In the genomic region with DNA sequence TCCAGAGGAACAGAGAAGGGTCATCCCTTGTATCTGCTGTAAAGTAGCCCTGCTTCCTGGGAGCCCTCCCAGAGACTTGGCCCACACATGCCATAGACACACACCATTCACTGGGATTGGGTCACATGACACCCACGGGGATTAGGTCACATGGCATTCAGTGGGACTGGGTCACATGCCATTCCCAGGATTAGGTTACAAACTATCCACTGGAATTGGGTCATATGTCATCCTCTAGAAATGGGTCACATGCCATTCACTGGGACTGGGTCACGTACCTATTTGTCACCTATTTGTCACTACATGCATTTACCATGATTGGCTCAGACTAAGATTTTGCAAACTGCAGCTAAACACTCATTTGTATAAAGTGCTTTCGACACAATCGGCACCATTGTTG, we compare ENCODE assay signal across 19 mouse cellular contexts.
DNase-seq lines count a peak whose midpoint lies in the region; ATAC-seq and TF ChIP-seq lines count a peak whose summit lies in the region.
"Had no signal": no experiment of that assay in that cellular context is flagged by ENCODE, and none has a peak within 500 bp of the region (broad histone marks: within the 10 kb centered on the region; RNA-seq: fewer than 3 reads in every experiment).

No protein-coding gene starts in this region.

- no peaks in the 10 kb centered on the region for H3K36me3 ChIP-seq in heart, embryonic 10.5 days
- no peaks in the 10 kb centered on the region for H3K36me3 ChIP-seq in liver, postnatal 0 days (replicated peaks; ENCODE audit: insufficient read depth, low read length)
- no peaks in the 10 kb centered on the region for H3K36me3 ChIP-seq in liver, embryonic 12.5 days
- H3K36me3 ChIP-seq in C2C12 (ENCODE audit: control insufficient read depth, insufficient read depth) (no peaks in the 10 kb centered on the region), myocyte (ENCODE audit: control insufficient read depth, insufficient read depth) (no peaks in the 10 kb centered on the region)
- H3K36me3 ChIP-seq: embryonic facial prominence, embryonic 12.5 days; forebrain, embryonic 12.5 days; G1E; heart, embryonic 12.5 days; hindbrain, embryonic 10.5 days had no signal

- H3K4me3 ChIP-seq in heart, embryonic 10.5 days = no peak overlapping the region
- H3K4me3 ChIP-seq in liver, postnatal 0 days (ENCODE audit: low read depth, low read length) = no peak overlapping the region
- no peak overlapping the region for H3K4me3 ChIP-seq in liver, embryonic 12.5 days
- H3K4me3 ChIP-seq in C2C12 (ENCODE audit: insufficient read depth, poor library complexity, severe bottlenecking) (no peak overlapping the region), myocyte (no peak overlapping the region)
- H3K4me3 ChIP-seq: embryonic facial prominence, embryonic 12.5 days; forebrain, embryonic 12.5 days; heart, adult 2 months; heart, embryonic 12.5 days; hindbrain, embryonic 10.5 days had no signal

- no peaks in the 10 kb centered on the region for H3K79me3 ChIP-seq in C2C12 (ENCODE audit: low read depth)

- H3K27ac ChIP-seq in heart, embryonic 10.5 days = no peak overlapping the region
- no peak overlapping the region for H3K27ac ChIP-seq in liver, postnatal 0 days (ENCODE audit: low read depth)
- no peak overlapping the region for H3K27ac ChIP-seq in liver, embryonic 12.5 days
- H3K27ac ChIP-seq: embryonic facial prominence, embryonic 12.5 days; forebrain, embryonic 12.5 days; heart, adult 2 months; hindbrain, embryonic 10.5 days had no signal

- 86% methylated on average over 4 of the region's 4 CpGs for WGBS in heart, embryonic 10.5 days
- WGBS in liver, postnatal 0 days (ENCODE audit: insufficient replicate concordance) = 80% methylated on average over 4 of the region's 4 CpGs
- whole genome bisulfite sequencing in liver, embryonic 12.5 days (ENCODE audit: insufficient replicate concordance) = 73% methylated on average over 4 of the region's 4 CpGs

- no peak for TF ChIP-seq CTCF in liver, postnatal 0 days (IDR thresholded peaks at IDR 0.05; ENCODE audit: low read depth)
- no peak for TF ChIP-seq CTCF in C2C12 (IDR thresholded peaks at IDR 0.05; ENCODE audit: control insufficient read depth, insufficient read depth, insufficient read length)

- no peak overlapping the region for H3ac ChIP-seq in C2C12 (ENCODE audit: control insufficient read depth, insufficient read length, low read depth)
- H3ac ChIP-seq in myocyte (ENCODE audit: control insufficient read depth, insufficient read length) = no peak overlapping the region

- TF ChIP-seq EP300 in liver, postnatal 0 days (IDR thresholded peaks at IDR 0.05; ENCODE audit: low read depth) = no peak

- H3K9ac ChIP-seq in liver, postnatal 0 days (replicated peaks) = no peak overlapping the region
- H3K9ac ChIP-seq in liver, embryonic 12.5 days = no peak overlapping the region
- H3K9ac ChIP-seq: embryonic facial prominence, embryonic 12.5 days; forebrain, embryonic 12.5 days; heart, embryonic 12.5 days had no signal

- H3K27me3 ChIP-seq in heart, embryonic 10.5 days (ENCODE audit: insufficient read depth, poor library complexity, severe bottlenecking) = no peaks in the 10 kb centered on the region
- no peaks in the 10 kb centered on the region for H3K27me3 ChIP-seq in liver, postnatal 0 days (ENCODE audit: insufficient read depth, low read length)
- peaks cover 5% of the 10 kb centered on the region; the same call in 1 of the 2 replicates for H3K27me3 ChIP-seq in liver, embryonic 12.5 days (replicated peaks)
- H3K27me3 ChIP-seq in C2C12 (ENCODE audit: control insufficient read depth, insufficient read depth, insufficient read length) (no peaks in the 10 kb centered on the region), myocyte (ENCODE audit: control insufficient read depth, insufficient read depth, insufficient read length) (no peaks in the 10 kb centered on the region)
- H3K27me3 ChIP-seq: embryonic facial prominence, embryonic 12.5 days; heart, embryonic 12.5 days had no signal

- no peak for TF ChIP-seq POLR2A in myocyte (IDR thresholded peaks at IDR 0.05; ENCODE audit: insufficient read length, low read depth)

- H3K4me1 ChIP-seq in heart, embryonic 10.5 days = no peaks in the 10 kb centered on the region
- no peaks in the 10 kb centered on the region; the same call in 1 of the 2 replicates for H3K4me1 ChIP-seq in liver, postnatal 0 days (ENCODE audit: insufficient read depth)
- H3K4me1 ChIP-seq in liver, embryonic 12.5 days = no peaks in the 10 kb centered on the region
- H3K4me1 ChIP-seq: embryonic facial prominence, embryonic 12.5 days; heart, embryonic 12.5 days had no signal

- H3K4me2 ChIP-seq in liver, postnatal 0 days (ENCODE audit: low read depth, low read length) = no peak overlapping the region
- no peak overlapping the region for H3K4me2 ChIP-seq in liver, embryonic 12.5 days
- H3K4me2 ChIP-seq in myocyte (ENCODE audit: low read depth) = no peak overlapping the region
- H3K4me2 ChIP-seq: embryonic facial prominence, embryonic 12.5 days; forebrain, embryonic 12.5 days; heart, embryonic 12.5 days had no signal

- peak; percentile 68; the same call in 1 of the 2 replicates for ATAC-seq in liver, postnatal 0 days
- ATAC-seq in liver, embryonic 12.5 days = no peak
- ATAC-seq: CD4-positive, CD25-positive, alpha-beta regulatory T cell, adult 4 months had no signal

- H3K9me3 ChIP-seq in heart, embryonic 10.5 days = no peaks in the 10 kb centered on the region
- H3K9me3 ChIP-seq in liver, postnatal 0 days (ENCODE audit: low read length) = no peaks in the 10 kb centered on the region
- no peaks in the 10 kb centered on the region for H3K9me3 ChIP-seq in liver, embryonic 12.5 days (replicated peaks)
- H3K9me3 ChIP-seq: embryonic facial prominence, embryonic 12.5 days; forebrain, embryonic 12.5 days; G1E; heart, embryonic 12.5 days; hindbrain, embryonic 10.5 days had no signal

- no peaks in the 10 kb centered on the region for H3K79me2 ChIP-seq in C2C12 (ENCODE audit: control insufficient read depth, insufficient read depth)
- H3K79me2 ChIP-seq in myocyte (ENCODE audit: control insufficient read depth, insufficient read depth) = no peaks in the 10 kb centered on the region

- DNase-seq in heart, adult 11 months = peak; percentile 73
- no peak for DNase-seq in heart, embryonic 10.5 days (ENCODE audit: low spot score)
- DNase-seq in liver, postnatal 0 days = no peak
- DNase-seq in right cerebral cortex, postnatal 36 days (ENCODE audit: low spot score in 2 of 2) = no peak
- DNase-seq: cerebellum, adult 11 months; cerebellum, adult 9-10 months; cerebellum, postnatal 25 days; gastrocnemius, postnatal 10 days; heart, adult 2 months; kidney, adult 11 months had no signal

TF ChIP-seq in C2C12, 6 proteins besides CTCF, POLR2A, EP300 and RAD21:
- no peak for TF ChIP-seq MYOD1 (IDR thresholded peaks at IDR 0.05; ENCODE audit: control insufficient read depth, insufficient read length, low read depth)
- TF ChIP-seq USF1 (IDR thresholded peaks at IDR 0.05; ENCODE audit: low read depth) = peak; percentile 65
- no peak for TF ChIP-seq CEBPB (IDR thresholded peaks at IDR 0.05; ENCODE audit: low read depth)

TF ChIP-seq in myocyte, 11 proteins besides CTCF, POLR2A, EP300 and RAD21:
- no peak for TF ChIP-seq TCF3 (IDR thresholded peaks at IDR 0.05; ENCODE audit: insufficient read length, low read depth)
- TF ChIP-seq CEBPB (IDR thresholded peaks at IDR 0.05; ENCODE audit: insufficient read depth, poor library complexity, severe bottlenecking) = no peak
- TF ChIP-seq MYOG (IDR thresholded peaks at IDR 0.05; ENCODE audit: control insufficient read depth in 1 of 3, insufficient read depth in 1 of 3, insufficient read length in 2 of 3, low read depth in 2 of 3) = no peak
- TF ChIP-seq USF1 (IDR thresholded peaks at IDR 0.05; ENCODE audit: low read depth) = peak; percentile 33
